Mouse (Mus musculus): ENCODE measurements at regions not wholly inside any gene's neighbourhood (a gene's known extent, or its start where the extent isn't known, plus 50 kb on each side); places are given as distances from the start of the nearest gene placed in this dataset.

DNA sequence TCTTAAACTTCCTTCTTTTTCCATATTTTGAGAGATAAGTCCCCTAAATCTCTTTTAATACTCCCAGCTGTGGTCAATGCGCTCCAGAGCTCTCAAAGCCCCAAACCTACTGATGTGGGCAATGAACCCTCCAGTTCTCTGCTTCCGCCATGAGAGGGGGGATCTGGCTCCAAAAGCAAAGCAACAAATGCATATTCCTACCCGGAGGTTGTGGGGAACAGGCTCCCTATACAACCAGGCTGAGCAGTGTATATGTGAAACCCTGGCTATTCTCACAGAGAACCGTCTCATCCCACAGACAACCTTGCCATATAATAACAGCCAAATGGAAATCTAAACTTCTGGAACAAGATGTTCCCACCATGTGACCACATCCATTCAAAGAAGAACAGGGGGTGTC lies 330.4 kb downstream of the Tns1 start:
- no peak overlapping the region for H3K4me3 ChIP-seq (ENCODE audit: low read depth, low read length)
- DNase-seq (ENCODE audit: low spot score) (no peak), ATAC-seq (ENCODE audit: extremely low read depth, insufficient number of reproducible peaks, low FRiP score, poor library complexity, severe bottlenecking) (no peak)
- H3K9me3 ChIP-seq (replicated peaks): no peaks in the 10 kb centered on the region
- TF ChIP-seq GATA2 (IDR thresholded peaks at IDR 0.05; ENCODE audit: borderline replicate concordance, low read depth, low read length): no peak
- TF ChIP-seq POLR2AphosphoS5 (IDR thresholded peaks at IDR 0.05; ENCODE audit: insufficient replicate concordance, low read depth, low read length): no peak
- no peak for TF ChIP-seq GATA1 (IDR thresholded peaks at IDR 0.05; ENCODE audit: borderline replicate concordance, low read length)
- TF ChIP-seq CTCF (IDR thresholded peaks at IDR 0.05; ENCODE audit: low read depth, low read length): no peak
- no peak for TF ChIP-seq TAL1 (conservative IDR thresholded peaks at IDR 0.05; ENCODE audit: low read depth, low read length)
- H3K36me3 ChIP-seq (replicated peaks): no peaks in the 10 kb centered on the region
- no peaks in the 10 kb centered on the region for H3K27me3 ChIP-seq (ENCODE audit: insufficient read depth, low read length)
- no peaks in the 10 kb centered on the region for H3K4me1 ChIP-seq (ENCODE audit: insufficient read depth, low read depth, low read length)

- Histone ChIP-seq H3K9me3 (replicated peaks) (no peaks in the 10 kb centered on the region), H3K27me3 (ENCODE audit: insufficient read depth, low read length) (no peaks in the 10 kb centered on the region), H3K36me3 (replicated peaks) (no peaks in the 10 kb centered on the region), H3K4me3 (ENCODE audit: low read depth, low read length) (no peak overlapping the region), H3K4me1 (ENCODE audit: insufficient read depth, low read depth, low read length) (no peaks in the 10 kb centered on the region)
- no peak for DNase-seq (ENCODE audit: low spot score)
- TF ChIP-seq POLR2AphosphoS5 (IDR thresholded peaks at IDR 0.05; ENCODE audit: insufficient replicate concordance, low read depth, low read length): no peak
- no peak for TF ChIP-seq TAL1 (conservative IDR thresholded peaks at IDR 0.05; ENCODE audit: low read depth, low read length)
- TF ChIP-seq CTCF (IDR thresholded peaks at IDR 0.05; ENCODE audit: low read depth, low read length): no peak
- no peak for TF ChIP-seq GATA1 (IDR thresholded peaks at IDR 0.05; ENCODE audit: borderline replicate concordance, low read length)
- TF ChIP-seq GATA2 (IDR thresholded peaks at IDR 0.05; ENCODE audit: borderline replicate concordance, low read depth, low read length): no peak
- no peak for ATAC-seq (ENCODE audit: extremely low read depth, insufficient number of reproducible peaks, low FRiP score, poor library complexity, severe bottlenecking)
These were observed 331.0 kb downstream of the Tns1 start for GRCm38 (mm10) chr1:73793256-73793655.

DNA sequence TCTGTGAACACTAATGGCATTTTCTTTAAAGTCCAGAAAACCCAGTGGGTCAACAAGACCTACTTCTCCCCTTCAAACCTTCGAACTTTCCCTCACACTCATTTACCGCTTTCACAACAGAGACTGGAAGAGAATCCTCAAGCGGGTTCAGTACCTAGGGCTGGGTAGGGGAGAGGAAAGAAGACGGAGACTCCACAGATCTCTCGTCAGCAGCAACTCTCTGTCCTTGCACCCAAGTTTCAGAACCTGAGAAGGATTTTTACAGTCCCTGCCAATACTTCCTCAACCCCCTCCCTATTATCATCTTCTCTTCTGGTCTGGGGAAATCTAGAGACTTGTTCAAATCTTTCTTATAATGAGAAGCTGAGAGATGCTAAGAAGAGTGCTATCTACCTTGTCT lies 331.9 kb downstream of the Tns1 start:
- no peak for DNase-seq (ENCODE audit: low spot score)
- Histone ChIP-seq H3K27me3 (ENCODE audit: insufficient read depth, low read length) (no peaks in the 10 kb centered on the region), H3K36me3 (replicated peaks) (no peaks in the 10 kb centered on the region), H3K4me3 (ENCODE audit: low read depth, low read length) (no peak overlapping the region), H3K9me3 (replicated peaks) (no peaks in the 10 kb centered on the region), H3K4me1 (ENCODE audit: insufficient read depth, low read depth, low read length) (no peaks in the 10 kb centered on the region)
- no peak for TF ChIP-seq GATA2 (IDR thresholded peaks at IDR 0.05; ENCODE audit: borderline replicate concordance, low read depth, low read length)
- TF ChIP-seq TAL1 (conservative IDR thresholded peaks at IDR 0.05; ENCODE audit: low read depth, low read length): no peak
- no peak for ATAC-seq (ENCODE audit: extremely low read depth, insufficient number of reproducible peaks, low FRiP score, poor library complexity, severe bottlenecking)

DNA sequence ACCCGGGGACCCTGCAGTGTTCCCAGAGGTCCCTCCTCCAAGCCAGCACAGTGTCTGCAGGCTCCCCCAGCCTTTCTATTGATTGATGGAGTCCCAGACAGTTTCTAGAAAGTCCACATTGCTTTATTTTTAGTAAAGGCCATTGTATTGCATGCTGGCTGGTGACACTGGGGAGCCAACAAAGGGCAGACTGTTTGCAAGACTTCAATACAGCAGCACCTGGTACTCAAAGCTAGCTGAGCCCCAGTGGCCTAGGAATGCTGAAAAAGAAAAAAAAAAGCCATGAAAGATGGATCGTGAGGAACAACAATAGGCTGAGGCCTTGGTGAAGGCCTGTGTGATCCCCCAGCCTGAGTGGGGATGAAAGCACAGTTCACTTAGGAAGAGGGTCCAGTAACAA lies 336.6 kb downstream of the Tns1 start:
- H3K36me3 ChIP-seq (replicated peaks): no peaks in the 10 kb centered on the region
- TF ChIP-seq GATA1 (IDR thresholded peaks at IDR 0.05; ENCODE audit: borderline replicate concordance, low read length) (no peak), POLR2AphosphoS5 (IDR thresholded peaks at IDR 0.05; ENCODE audit: insufficient replicate concordance, low read depth, low read length) (no peak), CTCF (IDR thresholded peaks at IDR 0.05; ENCODE audit: low read depth, low read length) (no peak), TAL1 (conservative IDR thresholded peaks at IDR 0.05; ENCODE audit: low read depth, low read length) (no peak), GATA2 (IDR thresholded peaks at IDR 0.05; ENCODE audit: borderline replicate concordance, low read depth, low read length) (no peak)
- H3K4me1 ChIP-seq (ENCODE audit: insufficient read depth, low read depth, low read length): no peaks in the 10 kb centered on the region
- no peak for ATAC-seq (ENCODE audit: extremely low read depth, insufficient number of reproducible peaks, low FRiP score, poor library complexity, severe bottlenecking)
- H3K4me3 ChIP-seq (ENCODE audit: low read depth, low read length): no peak overlapping the region
- no peaks in the 10 kb centered on the region for H3K9me3 ChIP-seq (replicated peaks)
- DNase-seq (ENCODE audit: low spot score): no peak
- no peaks in the 10 kb centered on the region for H3K27me3 ChIP-seq (ENCODE audit: insufficient read depth, low read length)

DNA sequence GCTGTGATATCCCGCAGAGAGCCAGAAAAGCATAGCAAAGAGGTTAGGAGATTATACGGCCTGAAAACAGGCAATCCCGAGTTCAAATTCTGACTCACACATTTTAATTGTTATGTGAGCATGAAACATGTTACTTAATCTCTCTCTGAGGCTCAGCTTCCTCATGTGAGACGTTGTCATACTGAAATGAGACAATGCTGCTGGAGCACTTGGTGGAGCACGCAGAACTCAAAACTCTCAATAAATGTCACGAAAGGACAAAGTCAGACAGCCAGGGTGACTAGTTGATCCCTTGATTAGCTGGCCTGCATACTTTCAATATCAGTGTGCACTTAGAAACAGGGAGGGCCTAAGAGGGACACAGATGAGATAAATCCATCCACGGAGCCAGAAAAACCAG lies 337.0 kb downstream of the Tns1 start:
- no peaks in the 10 kb centered on the region for H3K27me3 ChIP-seq (ENCODE audit: insufficient read depth, low read length)
- no peak for TF ChIP-seq POLR2AphosphoS5 (IDR thresholded peaks at IDR 0.05; ENCODE audit: insufficient replicate concordance, low read depth, low read length)
- TF ChIP-seq TAL1 (conservative IDR thresholded peaks at IDR 0.05; ENCODE audit: low read depth, low read length): no peak
- TF ChIP-seq CTCF (IDR thresholded peaks at IDR 0.05; ENCODE audit: low read depth, low read length): no peak
- no peak for TF ChIP-seq GATA2 (IDR thresholded peaks at IDR 0.05; ENCODE audit: borderline replicate concordance, low read depth, low read length)
- no peak for TF ChIP-seq GATA1 (IDR thresholded peaks at IDR 0.05; ENCODE audit: borderline replicate concordance, low read length)
- H3K4me1 ChIP-seq (ENCODE audit: insufficient read depth, low read depth, low read length): no peaks in the 10 kb centered on the region
- no peak overlapping the region for H3K4me3 ChIP-seq (ENCODE audit: low read depth, low read length)
- no peaks in the 10 kb centered on the region for H3K36me3 ChIP-seq (replicated peaks)
- ATAC-seq (ENCODE audit: extremely low read depth, insufficient number of reproducible peaks, low FRiP score, poor library complexity, severe bottlenecking) (no peak), DNase-seq (ENCODE audit: low spot score) (no peak)
- H3K9me3 ChIP-seq (replicated peaks): no peaks in the 10 kb centered on the region

GRCm38 (mm10) chr1:73783303-73783702 lies 340.9 kb downstream of the Tns1 start:
- ATAC-seq (ENCODE audit: extremely low read depth, insufficient number of reproducible peaks, low FRiP score, poor library complexity, severe bottlenecking): no peak
- H3K27me3 ChIP-seq (ENCODE audit: insufficient read depth, low read length): no peaks in the 10 kb centered on the region
- H3K4me3 ChIP-seq (ENCODE audit: low read depth, low read length): no peak overlapping the region
- DNase-seq (ENCODE audit: low spot score): no peak
- H3K36me3 ChIP-seq (replicated peaks): no peaks in the 10 kb centered on the region
- TF ChIP-seq GATA1 (IDR thresholded peaks at IDR 0.05; ENCODE audit: borderline replicate concordance, low read length): no peak
- no peaks in the 10 kb centered on the region for H3K4me1 ChIP-seq (ENCODE audit: insufficient read depth, low read depth, low read length)
- no peaks in the 10 kb centered on the region for H3K9me3 ChIP-seq (replicated peaks)

GRCm38 (mm10) chr1:73782871-73783270 lies 341.4 kb downstream of the Tns1 start:
- ATAC-seq (ENCODE audit: extremely low read depth, insufficient number of reproducible peaks, low FRiP score, poor library complexity, severe bottlenecking): no peak
- DNase-seq (ENCODE audit: low spot score): no peak
- Histone ChIP-seq H3K4me1 (ENCODE audit: insufficient read depth, low read depth, low read length) (no peaks in the 10 kb centered on the region), H3K36me3 (replicated peaks) (no peaks in the 10 kb centered on the region), H3K9me3 (replicated peaks) (no peaks in the 10 kb centered on the region), H3K4me3 (ENCODE audit: low read depth, low read length) (no peak overlapping the region), H3K27me3 (ENCODE audit: insufficient read depth, low read length) (no peaks in the 10 kb centered on the region)
- TF ChIP-seq GATA1 (IDR thresholded peaks at IDR 0.05; ENCODE audit: borderline replicate concordance, low read length) (no peak), CTCF (IDR thresholded peaks at IDR 0.05; ENCODE audit: low read depth, low read length) (no peak), POLR2AphosphoS5 (IDR thresholded peaks at IDR 0.05; ENCODE audit: insufficient replicate concordance, low read depth, low read length) (no peak), GATA2 (IDR thresholded peaks at IDR 0.05; ENCODE audit: borderline replicate concordance, low read depth, low read length) (no peak), TAL1 (conservative IDR thresholded peaks at IDR 0.05; ENCODE audit: low read depth, low read length) (no peak)
